Mouse (Mus musculus) mouse trophoblast stem cell (cell line): ENCODE measurements at regions not wholly inside any gene's neighbourhood (a gene's known extent, or its start where the extent isn't known, plus 50 kb on each side); places are given as distances from the start of the nearest gene placed in this dataset.

Source experiments
- in situ Hi-C, 2 experiments: fragments of 300-500 bp; cut with MseI, MboI; formaldehyde crosslinking; loops; 2 replicates in 1 of 2; 3 replicates in 1 of 2; pipeline ENCODE4 v1.15.1; 2025

DNA sequence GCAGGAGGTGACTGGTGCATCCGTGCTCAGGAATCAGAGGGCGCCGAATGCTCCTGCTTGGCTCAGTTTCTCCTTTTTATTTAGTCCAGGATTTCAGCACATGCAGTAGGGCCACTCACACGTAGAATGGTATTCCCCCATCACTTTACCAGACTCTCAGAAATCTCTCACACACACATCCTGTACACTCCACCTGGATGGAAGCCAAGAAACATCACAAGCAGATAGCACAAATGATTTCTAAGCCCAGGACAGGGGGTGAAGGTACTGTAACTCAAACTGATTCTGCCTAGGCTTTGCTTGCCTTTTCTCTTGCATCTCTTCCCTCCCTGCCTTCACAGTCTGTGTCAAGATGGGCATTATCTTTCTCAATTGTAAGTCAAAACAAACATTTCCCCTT, 301.6 kb downstream of the 1500009L16Rik start:
- in situ Hi-C loops = loop anchor here (10.0 to 25.0 kb wide), 2 partner anchors 212 to 421 kb away; partner anchors contain the start of gene Nuak1 (in 1 of the 2)

DNA sequence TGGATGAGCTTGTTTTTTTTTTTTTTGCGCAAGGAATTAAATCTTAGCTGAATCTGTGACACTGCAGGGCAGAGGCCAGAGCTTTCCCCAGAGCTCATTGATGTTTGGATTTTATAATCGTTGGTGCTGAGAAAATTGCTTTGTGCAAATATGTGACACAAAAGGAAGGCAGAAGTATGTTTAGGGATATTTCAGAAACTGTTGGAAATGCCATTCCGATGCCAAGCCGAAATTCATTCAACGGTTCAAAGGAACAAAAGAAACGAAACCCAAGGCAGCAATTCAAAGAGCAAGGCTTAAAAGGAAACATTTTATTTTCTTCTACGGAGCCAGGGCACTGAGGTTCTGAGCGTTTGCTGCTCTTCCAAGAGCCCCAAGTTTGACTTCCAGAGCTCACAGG, 302.2 kb downstream of the 1500009L16Rik start:
- in situ Hi-C loops = loop anchor here (10.0 to 25.0 kb wide), 2 partner anchors 213 to 420 kb away; partner anchors contain the start of gene Nuak1 (in 1 of the 2)

DNA sequence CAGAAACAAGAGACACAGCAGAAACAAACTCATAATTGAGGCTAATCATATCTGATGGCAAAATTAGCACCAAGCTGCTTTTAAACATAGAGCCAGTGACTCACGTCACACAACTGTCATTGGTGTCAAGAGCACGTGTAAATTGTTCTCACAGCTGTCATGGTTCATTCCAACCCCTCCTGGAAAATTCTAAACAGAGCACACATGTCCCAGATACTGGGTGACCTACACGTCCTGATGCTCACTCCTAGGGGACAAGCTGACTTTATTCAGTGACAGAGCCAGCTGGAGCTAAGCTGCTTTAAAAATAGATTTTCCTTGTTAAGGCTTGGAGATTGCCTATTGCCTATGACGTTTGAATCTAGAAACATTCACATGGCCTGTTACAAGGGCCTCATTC, 304.1 kb downstream of the 1500009L16Rik start:
- in situ Hi-C loops = loop anchor here in 1 of 2 experiments (10.0 kb wide), 1 partner anchor 418 kb away; the partner anchor contains the start of gene Nuak1

DNA sequence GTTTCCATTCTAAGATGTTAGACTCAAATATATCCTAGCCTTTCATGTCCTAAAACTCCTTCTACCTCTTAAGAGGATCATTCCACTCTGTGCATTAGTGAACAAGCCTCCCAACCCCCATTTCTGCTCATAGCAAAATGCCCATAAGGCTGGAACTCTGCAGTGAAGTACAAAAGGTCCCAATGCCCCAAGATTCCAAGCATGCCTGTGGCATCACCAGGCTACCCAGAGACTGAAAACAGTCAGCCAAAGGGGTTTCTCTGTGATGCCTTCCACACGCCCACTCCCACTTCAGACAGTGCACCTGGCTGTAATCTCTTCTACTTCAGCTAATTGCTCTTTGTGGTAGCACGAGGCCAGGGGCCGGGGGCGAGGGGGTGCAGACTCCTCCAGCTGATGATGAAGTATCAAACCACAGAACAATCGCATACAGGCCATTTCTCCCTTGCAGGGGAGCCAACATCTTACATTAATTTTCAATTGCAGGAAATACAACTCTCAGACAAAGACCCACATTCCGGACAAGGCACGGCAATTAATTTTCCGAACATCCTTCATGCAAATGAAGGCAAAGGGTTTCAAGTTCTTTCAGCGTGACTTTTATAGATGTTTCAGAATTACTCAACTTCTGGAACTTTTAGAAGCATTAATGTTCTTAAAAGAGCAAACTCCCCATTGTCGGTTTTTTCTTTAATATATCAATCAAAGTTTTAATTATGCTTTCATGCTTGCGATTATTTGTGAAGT, 313.6 kb downstream of the 1500009L16Rik start:
- in situ Hi-C loops = no loop called here

DNA sequence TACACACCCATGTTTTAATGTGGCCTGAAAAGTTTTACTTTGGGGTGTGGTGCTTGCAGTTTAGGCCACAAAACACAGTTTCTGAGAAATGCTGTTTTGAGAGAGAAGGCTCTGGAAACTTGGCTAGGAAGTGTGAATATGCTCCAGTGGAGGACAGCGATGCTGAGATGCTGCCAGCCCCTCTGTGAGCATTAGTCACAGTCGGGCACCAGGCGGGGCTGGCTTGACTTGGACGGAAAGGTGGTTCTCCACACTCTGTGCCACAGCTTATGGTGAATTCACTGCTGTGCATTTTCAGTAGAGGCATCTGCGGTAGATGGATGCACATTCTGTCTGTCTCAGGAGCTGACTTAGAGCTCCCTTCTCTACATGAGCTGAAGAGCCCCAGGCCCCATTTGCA, 326.0 kb downstream of the 1500009L16Rik start:
- in situ Hi-C loops = no loop called here

- in situ Hi-C loops = no loop called here
These were observed 330.0 kb downstream of the 1500009L16Rik start for GRCm38 (mm10) chr10:84052696-84053095.

- in situ Hi-C loops = no loop called here
These were observed 332.1 kb downstream of the 1500009L16Rik start for GRCm38 (mm10) chr10:84054551-84055336.

- in situ Hi-C loops = no loop called here
These were observed 332.9 kb downstream of the 1500009L16Rik start for GRCm38 (mm10) chr10:84055402-84056167.

- in situ Hi-C loops = no loop called here
These were observed 333.9 kb downstream of the 1500009L16Rik start for GRCm38 (mm10) chr10:84056323-84057169.

DNA sequence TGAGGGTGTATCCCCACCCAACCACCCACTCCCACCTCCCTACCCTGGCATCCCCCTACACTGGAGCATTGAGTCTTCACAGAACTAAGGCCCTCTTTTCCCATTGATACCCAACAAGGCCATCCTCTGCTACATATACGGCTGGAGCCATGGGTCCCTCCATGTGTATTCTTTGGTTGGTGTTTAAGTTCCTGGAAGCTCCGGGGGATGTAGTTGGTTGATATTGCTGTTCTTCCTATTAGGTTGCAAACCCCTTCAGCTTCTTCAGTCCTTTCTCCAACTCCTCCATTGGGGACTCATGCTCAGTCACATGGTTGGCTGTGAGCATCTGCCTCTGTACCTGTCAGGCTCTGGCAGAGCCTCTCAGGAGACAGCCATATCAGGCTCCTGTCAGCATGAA, 335.6 kb downstream of the 1500009L16Rik start:
- in situ Hi-C loops = no loop called here

DNA sequence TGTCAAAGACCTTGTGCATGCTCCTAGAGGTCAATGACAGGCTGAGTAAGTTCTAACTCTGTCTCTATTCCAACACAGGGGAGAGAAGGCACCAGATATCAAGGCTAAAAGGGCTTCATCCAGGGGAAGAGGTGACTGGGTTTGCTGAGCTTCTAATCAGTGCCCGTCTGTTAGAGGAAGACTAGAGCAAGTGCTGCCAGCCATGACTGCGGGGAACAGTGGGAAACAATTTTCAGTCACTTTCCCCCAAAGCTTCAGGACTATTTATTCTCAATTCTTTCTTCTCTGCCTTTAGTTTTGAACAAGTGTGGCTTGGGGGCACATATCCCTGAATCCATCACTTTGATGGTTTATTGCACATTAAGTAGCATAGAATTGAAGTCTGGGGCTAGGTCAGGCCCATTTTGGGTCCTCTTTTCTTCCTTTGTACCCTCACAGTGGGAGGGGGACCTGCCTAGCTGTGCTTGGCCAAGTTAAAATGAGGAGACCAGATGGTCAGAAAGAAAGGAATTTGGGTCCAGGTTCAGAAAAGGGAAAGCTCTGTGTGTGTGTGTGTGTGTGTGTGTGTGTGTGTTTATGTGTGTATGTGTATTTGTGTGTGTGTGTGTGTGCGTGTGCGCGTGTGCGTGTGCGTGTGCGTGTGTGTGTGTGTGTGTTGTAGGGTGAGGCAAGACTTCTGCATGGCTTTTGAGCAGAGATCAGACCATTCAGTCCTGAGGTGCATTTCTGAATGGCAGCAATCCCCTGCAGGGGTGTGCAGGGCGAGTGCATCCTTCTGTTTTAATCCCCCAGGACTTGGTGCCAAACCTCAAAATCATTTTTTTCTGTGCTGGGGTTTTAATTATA, 337.2 kb downstream of the 1500009L16Rik start:
- in situ Hi-C loops = no loop called here

DNA sequence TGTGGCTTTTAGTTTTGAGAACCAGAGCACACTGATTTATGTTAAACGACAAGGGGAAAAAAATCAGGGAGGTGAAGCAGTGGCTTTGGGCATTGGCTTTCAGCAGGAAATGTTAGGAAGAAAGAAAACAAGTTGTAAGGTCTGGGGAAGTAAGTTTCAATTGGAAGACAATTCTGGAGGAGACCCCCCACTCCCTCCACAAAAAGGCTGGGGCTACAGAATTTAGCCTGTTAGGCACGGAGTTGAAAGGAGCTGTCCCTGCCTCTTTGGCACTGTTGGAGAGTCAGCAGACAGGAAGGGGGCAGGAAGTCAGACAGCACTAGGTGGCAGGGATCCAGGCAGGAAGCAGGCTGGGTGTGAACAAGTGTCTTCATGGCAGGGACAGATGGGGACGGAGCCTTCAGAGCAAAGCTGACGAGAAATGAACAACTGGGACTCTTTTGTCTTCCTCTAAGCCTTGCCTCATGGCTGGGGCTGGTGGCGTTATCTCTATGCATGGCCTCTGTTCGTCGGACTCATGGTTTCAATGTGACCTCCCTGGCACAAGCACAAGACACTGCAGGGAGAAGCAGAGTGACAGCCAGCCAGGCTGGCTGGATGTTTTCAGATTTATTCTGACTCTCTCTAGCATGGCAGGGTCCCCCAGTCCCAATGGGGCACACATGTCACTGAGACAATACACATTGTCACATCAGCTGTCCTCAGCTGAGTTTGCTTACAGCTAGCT, 338.0 kb downstream of the 1500009L16Rik start:
- in situ Hi-C loops = no loop called here

GRCm38 (mm10) chr10:84067052-84067650, 344.5 kb downstream of the 1500009L16Rik start:
- in situ Hi-C loops = no loop called here

GRCm38 (mm10) chr10:84069806-84070205, 347.1 kb downstream of the 1500009L16Rik start:
- in situ Hi-C loops = no loop called here

GRCm38 (mm10) chr10:84072866-84073483, 350.3 kb downstream of the 1500009L16Rik start:
- in situ Hi-C loops = no loop called here

- in situ Hi-C loops = no loop called here
These were observed 352.9 kb downstream of the 1500009L16Rik start for GRCm38 (mm10) chr10:84075581-84075980.

DNA sequence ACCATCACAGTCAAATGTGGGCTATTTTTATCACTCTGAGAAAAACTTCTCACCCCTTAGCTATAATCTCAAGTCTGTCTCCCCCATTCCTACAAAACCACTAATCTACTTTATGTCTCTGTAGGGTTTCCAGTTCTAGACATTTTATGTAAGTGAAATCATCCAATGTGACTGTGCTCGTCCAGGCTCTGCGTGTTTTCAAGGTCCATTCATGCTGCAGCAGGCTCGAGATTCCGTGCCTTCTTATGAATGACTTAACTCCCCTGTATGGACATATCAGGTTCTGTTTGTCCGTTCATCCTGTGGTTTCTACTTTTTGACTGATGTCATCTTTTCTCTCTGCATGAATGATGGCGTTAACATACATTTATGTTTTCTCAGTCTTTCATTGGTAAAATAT, 357.6 kb downstream of the 1500009L16Rik start:
- in situ Hi-C loops = no loop called here

GRCm38 (mm10) chr10:84081673-84082072, 358.7 kb downstream of the Nuak1 start:
- in situ Hi-C loops = no loop called here
